Mouse (Mus musculus) CH12.LX (cell line): ENCODE measurements at regions not wholly inside any gene's neighbourhood (a gene's known extent, or its start where the extent isn't known, plus 50 kb on each side); places are given as distances from the start of the nearest gene placed in this dataset.

Source experiments
- MXI1 ChIP-seq: IDR thresholded peaks from 2 replicates; pipeline ENCODE4 v1.6.1; 2011; ENCODE audit warnings: mild to moderate bottlenecking, low read depth, low read length, improper control_type of control experiment
- TBP ChIP-seq: conservative IDR thresholded peaks from 2 replicates; pipeline ENCODE4 v1.6.1; 2011; ENCODE audit warnings: low read depth, low read length, improper control_type of control experiment

DNA sequence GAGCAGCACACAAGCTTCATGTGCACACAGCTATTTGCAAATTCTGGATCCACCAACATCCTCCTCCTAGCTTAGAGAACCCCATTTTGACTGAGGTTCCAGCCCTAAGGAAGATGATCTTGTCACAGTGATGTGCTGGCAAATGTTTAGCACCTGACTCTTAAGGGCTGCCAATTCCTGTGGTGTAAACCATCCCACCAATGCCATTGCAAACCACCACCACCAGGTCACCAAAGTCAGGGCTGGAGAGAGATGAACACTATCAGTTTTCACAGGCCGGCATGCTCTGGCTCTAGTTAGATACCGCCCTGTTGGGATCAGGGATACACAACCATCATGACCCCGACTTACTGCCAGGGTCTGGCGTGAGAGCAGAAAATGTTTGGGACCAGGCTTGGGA, 125.9 kb downstream of the Slc38a6 start:
- TF ChIP-seq TBP = no peak
- TF ChIP-seq MXI1 = no peak
